Mouse (Mus musculus): ENCODE measurements around the gene Pde11a.

Pde11a gene

GRCm38 (mm10) chr2:76052897-76053505 lies 285.6 kb downstream of the Pde11a start:
- DNase-seq (ENCODE audit: low spot score in 2 of 2), result no peak

GRCm38 (mm10) chr2:76051385-76051784 lies 287.2 kb downstream of the Pde11a start:
- no peak for DNase-seq (ENCODE audit: low spot score in 2 of 2)

- DNase-seq (ENCODE audit: low spot score in 2 of 2), result no peak
Observed at GRCm38 (mm10) chr2:76050911-76051310, 287.7 kb downstream of the Pde11a start.

- DNase-seq (ENCODE audit: low spot score in 2 of 2), result no peak
Observed at GRCm38 (mm10) chr2:76050092-76050491, 288.5 kb downstream of the Pde11a start.

- no peak for DNase-seq (ENCODE audit: low spot score in 2 of 2)
Observed at GRCm38 (mm10) chr2:76049529-76049928, 289.0 kb downstream of the Pde11a start.

GRCm38 (mm10) chr2:76047740-76048139 lies 290.8 kb downstream of the Pde11a start:
- no peak for DNase-seq (ENCODE audit: low spot score in 2 of 2)

GRCm38 (mm10) chr2:76042210-76042609 lies 296.4 kb downstream of the Pde11a start:
- DNase-seq (ENCODE audit: low spot score in 2 of 2), result no peak

- DNase-seq (ENCODE audit: low spot score in 2 of 2), result no peak
Observed at GRCm38 (mm10) chr2:76040116-76040515, 298.5 kb downstream of the Pde11a start.

- DNase-seq (ENCODE audit: low spot score in 2 of 2), result peak; percentile 28 to 66
Observed at GRCm38 (mm10) chr2:76030080-76030479, 308.5 kb downstream of the Pde11a start.

GRCm38 (mm10) chr2:76029081-76029901 lies 309.3 kb downstream of the Pde11a start:
- DNase-seq (ENCODE audit: low spot score in 2 of 2), result peak; percentile 40 to 71

- DNase-seq (ENCODE audit: low spot score in 2 of 2), result peak; percentile 23 to 28
Observed at GRCm38 (mm10) chr2:76016890-76017289, 321.7 kb downstream of the Pde11a start.

- no peak for DNase-seq (ENCODE audit: low spot score in 2 of 2)
Observed at GRCm38 (mm10) chr2:76016136-76016535, 322.4 kb downstream of the Pde11a start.

GRCm38 (mm10) chr2:76015460-76015859 lies 323.1 kb downstream of the Pde11a start:
- DNase-seq (ENCODE audit: low spot score in 2 of 2), result no peak

GRCm38 (mm10) chr2:76014659-76015058 lies 323.9 kb downstream of the Pde11a start:
- no peak for DNase-seq (ENCODE audit: low spot score in 2 of 2)

- DNase-seq (ENCODE audit: low spot score in 2 of 2), result no peak
Observed at GRCm38 (mm10) chr2:76006194-76006593, 332.4 kb downstream of the Pde11a start.

GRCm38 (mm10) chr2:76002899-76003298 lies 335.7 kb downstream of the Pde11a start:
- no peak for DNase-seq (ENCODE audit: low spot score in 2 of 2)

- peak in 1 of 2 experiments; percentile 50 for DNase-seq (ENCODE audit: low spot score in 2 of 2)
Observed at GRCm38 (mm10) chr2:76001392-76001791, 337.2 kb downstream of the Pde11a start.

- no peak for DNase-seq (ENCODE audit: low spot score in 2 of 2)
Observed at GRCm38 (mm10) chr2:75999636-76000035, 338.9 kb downstream of the Pde11a start.

- peak in 1 of 2 experiments; percentile 40 for DNase-seq (ENCODE audit: low spot score in 2 of 2)
Observed at GRCm38 (mm10) chr2:75998692-75999091, 339.9 kb downstream of the Pde11a start.

- no peak for DNase-seq (ENCODE audit: low spot score in 2 of 2)
Observed at GRCm38 (mm10) chr2:75997726-75998125, 340.8 kb downstream of the Pde11a start.

- DNase-seq (ENCODE audit: low spot score in 2 of 2), result no peak
Observed at GRCm38 (mm10) chr2:75994841-75995240, 343.7 kb downstream of the Pde11a start.

GRCm38 (mm10) chr2:75991581-75992205 lies 346.9 kb downstream of the Pde11a start:
- DNase-seq (ENCODE audit: low spot score in 2 of 2), result no peak

All from cerebellum, postnatal 4 days (tissue).